Mouse (Mus musculus): Measurements from ENCODE around the gene Lrrc39.
"Not testable (repeated sequence)": the region's sequence is repeated elsewhere in the genome, so short reads cannot be mapped to it uniquely, and the experiment has no call there.

Gene Lrrc39

GRCm38 (mm10) chr3:116562408-116563094, at the start of gene Lrrc39:
Gene Lrrc39, plus strand, starts transcription at chr3:116562973.
- DNase-seq (ENCODE audit: low read depth): peak; percentile 77

GRCm38 (mm10) chr3:116520141-116520761, 42.5 kb upstream of the Lrrc39 start:
- no peak for DNase-seq (ENCODE audit: low read depth)

GRCm38 (mm10) chr3:116529741-116530140, 33.0 kb upstream of the Lrrc39 start:
- DNase-seq (ENCODE audit: low read depth): no peak

- no peak for DNase-seq (ENCODE audit: low read depth)
Observed at GRCm38 (mm10) chr3:116530826-116531225, 31.9 kb upstream of the Lrrc39 start.

- no peak for DNase-seq (ENCODE audit: low read depth)
Observed at GRCm38 (mm10) chr3:116536428-116537199, 26.2 kb upstream of the Lrrc39 start.

GRCm38 (mm10) chr3:116537200-116537573, 25.6 kb upstream of the Lrrc39 start:
- DNase-seq (ENCODE audit: low read depth): no peak

GRCm38 (mm10) chr3:116542070-116542469, 20.7 kb upstream of the Lrrc39 start:
- no peak for DNase-seq (ENCODE audit: low read depth)

GRCm38 (mm10) chr3:116542532-116542931, 20.2 kb upstream of the Lrrc39 start:
- DNase-seq (ENCODE audit: low read depth): no peak

GRCm38 (mm10) chr3:116547430-116547829, 15.3 kb upstream of the Lrrc39 start:
- no peak for DNase-seq (ENCODE audit: low read depth)

- DNase-seq (ENCODE audit: low read depth): no peak
Observed at GRCm38 (mm10) chr3:116551362-116551761, 11.4 kb upstream of the Lrrc39 start.

- DNase-seq (ENCODE audit: low read depth): not testable (repeated sequence)
Observed at GRCm38 (mm10) chr3:116561315-116561714, 1.5 kb upstream of the Lrrc39 start.

- no peak for DNase-seq (ENCODE audit: low read depth)
Observed at GRCm38 (mm10) chr3:116563095-116563492, 321 bp downstream of the Lrrc39 start.

GRCm38 (mm10) chr3:116570628-116571027, 7.9 kb downstream of the Lrrc39 start:
- DNase-seq (ENCODE audit: low read depth): no peak

- DNase-seq (ENCODE audit: low read depth): no peak
Observed at GRCm38 (mm10) chr3:116577286-116577685, 14.5 kb downstream of the Lrrc39 start.

- no peak for DNase-seq (ENCODE audit: low read depth)
Observed at GRCm38 (mm10) chr3:116582201-116582600, 19.4 kb downstream of the Lrrc39 start.

GRCm38 (mm10) chr3:116594076-116594727, 31.4 kb downstream of the Lrrc39 start:
- no peak for DNase-seq (ENCODE audit: low read depth)

GRCm38 (mm10) chr3:116594728-116595602, 32.2 kb downstream of the Lrrc39 start, which contains the start of gene Sass6:
Gene Sass6, plus strand, starts transcription at chr3:116594982.
- peak; percentile 96 for DNase-seq (ENCODE audit: low read depth)

- peak; percentile 15 for DNase-seq (ENCODE audit: low read depth)
Observed at GRCm38 (mm10) chr3:116595603-116595991, 32.8 kb downstream of the Lrrc39 start.

GRCm38 (mm10) chr3:116599705-116600104, 36.9 kb downstream of the Lrrc39 start:
- DNase-seq (ENCODE audit: low read depth): no peak

- no peak for DNase-seq (ENCODE audit: low read depth)
Observed at GRCm38 (mm10) chr3:116601005-116601404, 38.2 kb downstream of the Lrrc39 start.

- DNase-seq (ENCODE audit: low read depth): no peak
Observed at GRCm38 (mm10) chr3:116601781-116602180, 39.0 kb downstream of the Lrrc39 start.

All from c-Kit-positive CD71-positive TER-119-negative erythroid progenitor cells, embryonic 14.5 days (primary cell).